24 mouse cellular contexts compared by ENCODE assay signal in the genomic region with DNA sequence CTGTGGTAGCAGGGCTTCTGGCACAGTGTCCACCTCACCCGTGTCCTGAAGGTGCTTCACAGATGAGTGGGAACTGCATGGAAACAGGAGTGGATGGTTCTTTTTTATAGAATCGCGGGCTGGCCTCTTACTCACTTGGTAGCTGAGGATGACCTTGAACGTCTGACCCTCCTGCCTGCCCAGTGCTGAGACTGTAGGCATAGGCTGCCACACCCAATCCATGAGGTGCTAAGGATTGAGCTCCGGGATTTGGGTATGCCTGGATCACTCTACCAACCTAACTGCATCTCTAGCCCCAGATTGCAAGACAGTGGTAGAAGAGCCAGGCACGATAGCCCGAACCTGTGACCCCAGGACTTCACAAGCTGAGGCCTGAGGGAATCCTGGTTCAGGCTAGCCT. TPM values are rescaled to one million over a fixed set of nuclear protein-coding genes. Genes with fewer than 3 reads are reported as not detected.
DNase-seq lines count a peak whose midpoint lies in the region; ATAC-seq and TF ChIP-seq lines count a peak whose summit lies in the region.
"Had no signal": no experiment of that assay in that cellular context is flagged by ENCODE, and none has a peak within 500 bp of the region (broad histone marks: within the 10 kb centered on the region; RNA-seq: fewer than 3 reads in every experiment).

No protein-coding gene starts in this region.

- in situ Hi-C loops in ES-E14 (cut with MboI; ENCODE audit: low sequenced_read_pairs in 2 of 2, unreplicated experiment in 2 of 2): no loop called here

- H3K4me2 ChIP-seq in kidney, embryonic 16.5 days (replicated peaks; ENCODE audit: low read depth, low read length): no peak overlapping the region
- no peak overlapping the region for H3K4me2 ChIP-seq in midbrain, embryonic 11.5 days
- H3K4me2 ChIP-seq in midbrain, postnatal 0 days (ENCODE audit: low read depth, low read length, poor library complexity, severe bottlenecking): no peak overlapping the region
- H3K4me2 ChIP-seq: embryonic facial prominence, embryonic 12.5 days; forebrain, embryonic 13.5 days; forebrain, embryonic 15.5 days had no signal

- no peaks in the 10 kb centered on the region for H3K27me3 ChIP-seq in kidney, embryonic 16.5 days (ENCODE audit: insufficient read depth, low read length)
- H3K27me3 ChIP-seq in midbrain, embryonic 11.5 days (ENCODE audit: control insufficient read depth, insufficient read depth, low read length): no peaks in the 10 kb centered on the region
- H3K27me3 ChIP-seq in midbrain, postnatal 0 days (ENCODE audit: insufficient read depth, low read length): no peaks in the 10 kb centered on the region
- H3K27me3 ChIP-seq: CH12.LX; embryonic facial prominence, embryonic 12.5 days; forebrain, embryonic 13.5 days; forebrain, embryonic 15.5 days had no signal

- H3K9ac ChIP-seq in kidney, embryonic 16.5 days (replicated peaks; ENCODE audit: low read length): 0 out of 2 replicates have a peak overlapping the region, but pooled peaks have one; percentile 6
- no peak overlapping the region for H3K9ac ChIP-seq in midbrain, embryonic 11.5 days (ENCODE audit: low read length)
- H3K9ac ChIP-seq in midbrain, postnatal 0 days (replicated peaks; ENCODE audit: low read length, poor library complexity, severe bottlenecking): no peak overlapping the region
- H3K9ac ChIP-seq in ES-E14 (ENCODE audit: insufficient read depth, low read depth, low read length, poor library complexity, severe bottlenecking): no peak overlapping the region
- H3K9ac ChIP-seq: embryonic facial prominence, embryonic 12.5 days; forebrain, embryonic 13.5 days; forebrain, embryonic 15.5 days; forebrain, postnatal 0 days had no signal

- H3K27ac ChIP-seq in kidney, embryonic 16.5 days (ENCODE audit: low read length): no peak overlapping the region
- no peak overlapping the region for H3K27ac ChIP-seq in midbrain, embryonic 11.5 days (ENCODE audit: low read depth, low read length)
- H3K27ac ChIP-seq in midbrain, postnatal 0 days (ENCODE audit: low read depth, low read length): no peak overlapping the region
- H3K27ac ChIP-seq in ES-E14 (ENCODE audit: insufficient read depth, low read depth, low read length, poor library complexity, severe bottlenecking): 0 out of 2 replicates have a peak overlapping the region, but pooled peaks have one; percentile 1
- H3K27ac ChIP-seq: embryonic facial prominence, embryonic 10.5 days; embryonic facial prominence, embryonic 12.5 days; forebrain, embryonic 13.5 days; forebrain, embryonic 15.5 days had no signal

- peaks cover 7% of the 10 kb centered on the region for H3K36me3 ChIP-seq in kidney, embryonic 16.5 days (ENCODE audit: insufficient read depth, low read length)
- H3K36me3 ChIP-seq in midbrain, embryonic 11.5 days (ENCODE audit: control insufficient read depth, insufficient read depth, low read length): no peaks in the 10 kb centered on the region; the same call in 1 of the 2 replicates
- H3K36me3 ChIP-seq in midbrain, postnatal 0 days (ENCODE audit: insufficient read depth, low read length): peaks cover 45% of the 10 kb centered on the region
- no peaks in the 10 kb centered on the region; the same call in 1 of the 2 replicates for H3K36me3 ChIP-seq in ES-E14 (ENCODE audit: control insufficient read depth, insufficient read depth, low read length, poor library complexity, severe bottlenecking)

- TF ChIP-seq CTCF in midbrain, postnatal 0 days (IDR thresholded peaks at IDR 0.05): no peak

- H3K9me3 ChIP-seq in kidney, embryonic 16.5 days (ENCODE audit: low read length): no peaks in the 10 kb centered on the region
- no peaks in the 10 kb centered on the region for H3K9me3 ChIP-seq in midbrain, embryonic 11.5 days (ENCODE audit: control insufficient read depth, low read length)
- H3K9me3 ChIP-seq in midbrain, postnatal 0 days (ENCODE audit: low read length): no peaks in the 10 kb centered on the region
- no peaks in the 10 kb centered on the region for H3K9me3 ChIP-seq in ES-E14 (ENCODE audit: control insufficient read depth, insufficient read depth, low read depth, low read length)
- H3K9me3 ChIP-seq: embryonic facial prominence, embryonic 10.5 days; embryonic facial prominence, embryonic 12.5 days; forebrain, embryonic 13.5 days; forebrain, embryonic 15.5 days had no signal

- 0 out of 2 replicates have a peak, but pooled peaks have one; percentile 31 for ATAC-seq in kidney, embryonic 16.5 days (ENCODE audit: low FRiP score, low TSS enrichment)
- ATAC-seq in midbrain, embryonic 11.5 days (ENCODE audit: low FRiP score): no peak
- ATAC-seq in midbrain, postnatal 0 days (ENCODE audit: low FRiP score): no peak
- no peak for ATAC-seq in megakaryocyte-erythroid progenitor cell, adult 5-6 weeks (replicated peaks; ENCODE audit: low FRiP score, low TSS enrichment, poor library complexity, severe bottlenecking)
- ATAC-seq: CD4-positive, CD25-positive, alpha-beta regulatory T cell, adult 4 months; forebrain, embryonic 13.5 days; forebrain, embryonic 15.5 days; forebrain, postnatal 0 days had no signal

- DNase-seq in kidney, postnatal 36 days: no peak
- DNase-seq in midbrain, embryonic 11.5 days (ENCODE audit: low spot score, missing footprints): peak; percentile 12
- no peak for DNase-seq in midbrain, postnatal 0 days (ENCODE audit: low spot score)
- DNase-seq in ES-E14 (ENCODE audit: low read depth, low spot score) (no peak), ZHBTc4 (ENCODE audit: low read depth, low spot score) (peak; percentile 67)
- no peak for DNase-seq in cerebellum, postnatal 25 days
- DNase-seq: adrenal gland, adult 2 months; adrenal gland, postnatal 10 days; adrenal gland, postnatal 25 days; B cell, adult 2 months; cerebellum, adult 11 months; cerebellum, adult 18-20 months; cerebellum, adult 8-10 months; cerebellum, adult 9-11 months; cerebellum, postnatal 14 days; forebrain, postnatal 0 days had no signal

- WGBS in kidney, embryonic 16.5 days: 87% methylated on average over 7 of the region's 7 CpGs
- 93% methylated on average over 7 of the region's 7 CpGs for WGBS in midbrain, embryonic 11.5 days
- WGBS in midbrain, postnatal 0 days: 97% methylated on average over 7 of the region's 7 CpGs

- H3K4me1 ChIP-seq in kidney, embryonic 16.5 days (ENCODE audit: insufficient read depth, low read length): no peaks in the 10 kb centered on the region
- H3K4me1 ChIP-seq in midbrain, embryonic 11.5 days (ENCODE audit: control insufficient read depth, insufficient read depth, low read length): no peaks in the 10 kb centered on the region
- no peaks in the 10 kb centered on the region for H3K4me1 ChIP-seq in midbrain, postnatal 0 days (ENCODE audit: insufficient read depth, low read length)
- peaks cover 12 to 16% of the 10 kb centered on the region in 2 experiments; a peak in 3 of 4 replicates for H3K4me1 ChIP-seq in ES-E14 (ENCODE audit: control insufficient read depth in 2 of 2, insufficient read depth in 2 of 2, low read length in 2 of 2, poor library complexity in 1 of 2)
- H3K4me1 ChIP-seq: embryonic facial prominence, embryonic 10.5 days; embryonic facial prominence, embryonic 12.5 days; forebrain, embryonic 13.5 days; forebrain, embryonic 15.5 days had no signal

- H3K4me3 ChIP-seq in kidney, embryonic 16.5 days (ENCODE audit: low read length): no peak overlapping the region
- H3K4me3 ChIP-seq in midbrain, embryonic 11.5 days (ENCODE audit: low read depth, low read length): no peak overlapping the region
- H3K4me3 ChIP-seq in midbrain, postnatal 0 days (ENCODE audit: low read depth, low read length): no peak overlapping the region
- no peak overlapping the region for H3K4me3 ChIP-seq in ES-E14 (ENCODE audit: insufficient read depth in 1 of 2, low read depth in 1 of 2, low read length in 2 of 2, poor library complexity in 1 of 2, severe bottlenecking in 1 of 2)
- H3K4me3 ChIP-seq: embryonic facial prominence, embryonic 10.5 days; embryonic facial prominence, embryonic 12.5 days; forebrain, embryonic 13.5 days; forebrain, embryonic 15.5 days had no signal

TF ChIP-seq in ES-E14, 5 proteins besides CTCF, POLR2A, EP300 and RAD21:
- TF ChIP-seq ZC3H11A (IDR thresholded peaks at IDR 0.05; ENCODE audit: borderline replicate concordance, low read depth, low read length) (no peak), MAFK (IDR thresholded peaks at IDR 0.05; ENCODE audit: insufficient read depth, low read depth, low read length) (no peak), HCFC1 (IDR thresholded peaks at IDR 0.05; ENCODE audit: borderline replicate concordance, insufficient read depth, low read length) (no peak), CHD2 (IDR thresholded peaks at IDR 0.05; ENCODE audit: low read depth, low read length) (no peak), ZNF384 (IDR thresholded peaks at IDR 0.05; ENCODE audit: low read depth, low read length) (no peak)
TF ChIP-seq in ES-E14: peak in this region for 0.

RNA-seq across cellular contexts. Expression of gene Iqck, which starts 37.8 kb away (rescaled TPM):
- polyA plus RNA-seq in kidney, embryonic 16.5 days (2015; fragmentation: Nextera tagmentation; extraction: Ambion mirVana): 3.0 and 3.1 TPM in 2 replicates
- polyA plus RNA-seq in midbrain, embryonic 11.5 days (2014; fragmentation: Nextera tagmentation; extraction: Ambion mirVana): 3.1 and 3.2 TPM in 2 replicates
- 3.5 and 5.1 TPM in 2 replicates for total RNA-seq in midbrain, postnatal 0 days (2014; rRNA removed)
- 4.8 and 5.9 TPM in 2 replicates for polyA plus RNA-seq in midbrain, postnatal 0 days (2015; fragmentation: Nextera tagmentation; extraction: Ambion mirVana)
- 1.8 and 2.8 TPM in 2 replicates for total RNA-seq in ES-E14 (2012; rRNA removed)
- 0.81 and 1.2 TPM in 2 replicates for total RNA-seq in megakaryocyte-erythroid progenitor cell, adult 5-6 weeks (2014; fragmentation: Nextera tagmentation)
- 0.33 TPM in 1 of 2 replicates, not detected in the other for total RNA-seq in megakaryocyte-erythroid progenitor cell, adult 5-6 weeks (2017)

RNA-seq across cellular contexts. Expression of gene Knop1, which starts 38.3 kb away (rescaled TPM):
- polyA plus RNA-seq in kidney, embryonic 16.5 days (2015; fragmentation: Nextera tagmentation; extraction: Ambion mirVana): 95.7 and 113 TPM in 2 replicates
- polyA plus RNA-seq in midbrain, embryonic 11.5 days (2014; fragmentation: Nextera tagmentation; extraction: Ambion mirVana): 109 and 118 TPM in 2 replicates
- 31.6 and 37.5 TPM in 2 replicates for total RNA-seq in midbrain, postnatal 0 days (2014; rRNA removed)
- polyA plus RNA-seq in midbrain, postnatal 0 days (2015; fragmentation: Nextera tagmentation; extraction: Ambion mirVana): 67.5 and 73.2 TPM in 2 replicates
- total RNA-seq in ES-E14 (2012; rRNA removed): 52.7 and 56.8 TPM in 2 replicates
- 37.7 and 50.6 TPM in 2 replicates for total RNA-seq in megakaryocyte-erythroid progenitor cell, adult 5-6 weeks (2014; fragmentation: Nextera tagmentation)
- total RNA-seq in megakaryocyte-erythroid progenitor cell, adult 5-6 weeks (2017): 58.4 and 68.6 TPM in 2 replicates

Comparison
In these comparisons a context has a peak if more than half of its experiments do, and no peak if none do; other contexts are left out.
1. DNase-seq: peak in midbrain, embryonic 11.5 days (single experiment) and ZHBTc4 (single experiment); none in kidney, postnatal 36 days (0 of 2), midbrain, postnatal 0 days (single experiment), ES-E14 (single experiment) and cerebellum, postnatal 25 days (0 of 2).